Mouse (Mus musculus): ENCODE data around the gene Hist1h3d. TPM values are rescaled to one million over a fixed set of nuclear protein-coding genes. Genes with fewer than 3 reads are reported as not detected.

The Hist1h3d gene
- polyA plus RNA-seq, 1 experiment from 2014 or later = 1.2 TPM

Small RNA genes lying within 50 kb of the gene (microRNA-seq; reads per million reads assigned to microRNA genes)
- gene Gm44297 = not detected
- not detected for gene Gm44359
- gene Gm44394 = not detected

Other genes starting within 250 kb of the Hist1h3d start
- gene Zfp322a, start 206.6 kb upstream of the Hist1h3d start, polyA plus RNA-seq (2015; fragmentation: Nextera tagmentation; extraction: Ambion mirVana) = 52.2 and 55.1 TPM in 2 replicates
- 9.8 and 9.9 TPM in 2 replicates for gene Abt1, start 151.9 kb upstream of the Hist1h3d start, polyA plus RNA-seq (2015; fragmentation: Nextera tagmentation; extraction: Ambion mirVana)
- 0.09 and 0.25 TPM in 2 replicates for gene Btn1a1, start 109.9 kb upstream of the Hist1h3d start, polyA plus RNA-seq (2015; fragmentation: Nextera tagmentation; extraction: Ambion mirVana)
- not detected in 2 replicates for gene Btn2a2, start 86.9 kb upstream of the Hist1h3d start, polyA plus RNA-seq (2015; fragmentation: Nextera tagmentation; extraction: Ambion mirVana)
- gene Hist1h4h, start 44.7 kb upstream of the Hist1h3d start, polyA plus RNA-seq (2015; fragmentation: Nextera tagmentation; extraction: Ambion mirVana) = 3.3 and 5.1 TPM in 2 replicates
- 0.69 TPM in 1 of 2 replicates, not detected in the other for gene Hist1h2af, start 41.9 kb upstream of the Hist1h3d start, polyA plus RNA-seq (2015; fragmentation: Nextera tagmentation; extraction: Ambion mirVana)
- gene Hist1h3g, start 40.3 kb upstream of the Hist1h3d start, polyA plus RNA-seq (2015; fragmentation: Nextera tagmentation; extraction: Ambion mirVana) = 2.2 TPM in 1 of 2 replicates, not detected in the other
- gene Hist1h2bh, start 32.4 kb upstream of the Hist1h3d start, polyA plus RNA-seq (2015; fragmentation: Nextera tagmentation; extraction: Ambion mirVana) = 0.15 and 0.44 TPM in 2 replicates
- gene Hist1h3f, start 31.7 kb upstream of the Hist1h3d start, polyA plus RNA-seq (2015; fragmentation: Nextera tagmentation; extraction: Ambion mirVana) = 0.27 and 0.32 TPM in 2 replicates
- not detected in 2 replicates for gene Hist1h4f, start 24.1 kb upstream of the Hist1h3d start, polyA plus RNA-seq (2015; fragmentation: Nextera tagmentation; extraction: Ambion mirVana)
- 0.14 and 0.15 TPM in 2 replicates for gene Hist1h1d, start 22.5 kb upstream of the Hist1h3d start, polyA plus RNA-seq (2015; fragmentation: Nextera tagmentation; extraction: Ambion mirVana)
- gene Hist1h3e, start 13.4 kb upstream of the Hist1h3d start, polyA plus RNA-seq (2015; fragmentation: Nextera tagmentation; extraction: Ambion mirVana) = 1.0 and 1.4 TPM in 2 replicates
- 14.8 and 15.4 TPM in 2 replicates for gene Hist1h2ae, start 4.5 kb upstream of the Hist1h3d start, polyA plus RNA-seq (2015; fragmentation: Nextera tagmentation; extraction: Ambion mirVana)
- gene Hist1h2bg, start 4.4 kb upstream of the Hist1h3d start, polyA plus RNA-seq (2015; fragmentation: Nextera tagmentation; extraction: Ambion mirVana) = 2.6 and 4.0 TPM in 2 replicates
- 1.3 and 1.5 TPM in 2 replicates for gene Hist1h2bf, start 1.6 kb upstream of the Hist1h3d start, polyA plus RNA-seq (2015; fragmentation: Nextera tagmentation; extraction: Ambion mirVana)
- 1.6 TPM in 1 of 2 replicates, not detected in the other for gene Hist1h2ad, start 1.4 kb upstream of the Hist1h3d start, polyA plus RNA-seq (2015; fragmentation: Nextera tagmentation; extraction: Ambion mirVana)
- 34.2 and 34.9 TPM in 2 replicates for gene Hist1h4d, start 5.8 kb downstream of the Hist1h3d start, polyA plus RNA-seq (2015; fragmentation: Nextera tagmentation; extraction: Ambion mirVana)
- gene Hist1h2be, start 45.4 kb downstream of the Hist1h3d start, polyA plus RNA-seq (2015; fragmentation: Nextera tagmentation; extraction: Ambion mirVana) = 1.7 and 1.8 TPM in 2 replicates
- gene Hist1h1e, start 46.8 kb downstream of the Hist1h3d start, polyA plus RNA-seq (2015; fragmentation: Nextera tagmentation; extraction: Ambion mirVana) = 5.4 and 5.5 TPM in 2 replicates
- 0.32 and 0.37 TPM in 2 replicates for gene Hist1h2ac, start 108.2 kb downstream of the Hist1h3d start, polyA plus RNA-seq (2015; fragmentation: Nextera tagmentation; extraction: Ambion mirVana)
- 17.3 and 17.7 TPM in 2 replicates for gene Hist1h2bc, start 108.4 kb downstream of the Hist1h3d start, polyA plus RNA-seq (2015; fragmentation: Nextera tagmentation; extraction: Ambion mirVana)
- gene Hist1h1t, start 120.1 kb downstream of the Hist1h3d start, polyA plus RNA-seq (2015; fragmentation: Nextera tagmentation; extraction: Ambion mirVana) = not detected in 2 replicates
- 1.8 and 3.0 TPM in 2 replicates for gene Hist1h4c, start 122.7 kb downstream of the Hist1h3d start, polyA plus RNA-seq (2015; fragmentation: Nextera tagmentation; extraction: Ambion mirVana)
- gene Hfe, start 135.1 kb downstream of the Hist1h3d start, polyA plus RNA-seq (2015; fragmentation: Nextera tagmentation; extraction: Ambion mirVana) = 3.0 and 3.8 TPM in 2 replicates
- 6.9 and 8.3 TPM in 2 replicates for gene Hist1h1c, start 163.0 kb downstream of the Hist1h3d start, polyA plus RNA-seq (2015; fragmentation: Nextera tagmentation; extraction: Ambion mirVana)
- 0.41 and 1.4 TPM in 2 replicates for gene Hist1h3c, start 169.8 kb downstream of the Hist1h3d start, polyA plus RNA-seq (2015; fragmentation: Nextera tagmentation; extraction: Ambion mirVana)
- gene Hist1h2bb, start 171.0 kb downstream of the Hist1h3d start, polyA plus RNA-seq (2015; fragmentation: Nextera tagmentation; extraction: Ambion mirVana) = 0.37 and 0.83 TPM in 2 replicates
- 4.6 and 7.2 TPM in 2 replicates for gene Hist1h2ab, start 175.4 kb downstream of the Hist1h3d start, polyA plus RNA-seq (2015; fragmentation: Nextera tagmentation; extraction: Ambion mirVana)
- 0.67 and 1.2 TPM in 2 replicates for gene Hist1h3b, start 176.5 kb downstream of the Hist1h3d start, polyA plus RNA-seq (2015; fragmentation: Nextera tagmentation; extraction: Ambion mirVana)
- gene Hist1h4b, start 181.2 kb downstream of the Hist1h3d start, polyA plus RNA-seq (2015; fragmentation: Nextera tagmentation; extraction: Ambion mirVana) = 2.0 TPM in 1 of 2 replicates, not detected in the other
- not detected in 2 replicates for gene Hist1h4a, start 185.5 kb downstream of the Hist1h3d start, polyA plus RNA-seq (2015; fragmentation: Nextera tagmentation; extraction: Ambion mirVana)
- 0.77 and 0.98 TPM in 2 replicates for gene Hist1h3a, start 186.6 kb downstream of the Hist1h3d start, polyA plus RNA-seq (2015; fragmentation: Nextera tagmentation; extraction: Ambion mirVana)
- gene Hist1h1a, start 187.9 kb downstream of the Hist1h3d start, polyA plus RNA-seq (2015; fragmentation: Nextera tagmentation; extraction: Ambion mirVana) = 0.41 and 0.48 TPM in 2 replicates
- not detected in 2 replicates for gene Trim38, start 194.2 kb downstream of the Hist1h3d start, polyA plus RNA-seq (2015; fragmentation: Nextera tagmentation; extraction: Ambion mirVana)
- not detected in 2 replicates for gene Slc17a2, start 231.2 kb downstream of the Hist1h3d start, polyA plus RNA-seq (2015; fragmentation: Nextera tagmentation; extraction: Ambion mirVana)

All from midbrain, embryonic 15.5 days (tissue).